Mouse (Mus musculus): Measurements from ENCODE around the gene Ercc6.

- no peak for TF ChIP-seq CTCF (IDR thresholded peaks at IDR 0.05; ENCODE audit: extremely low read depth, insufficient read length, insufficient replicate concordance, low read depth, low read length)
- TF ChIP-seq POLR2A (IDR thresholded peaks at IDR 0.05; ENCODE audit: low read depth, low read length), result no peak
Observed at GRCm38 (mm10) chr14:32531371-32531770, 18.1 kb downstream of the Ercc6 start.
